Mouse (Mus musculus): ENCODE measurements around the gene 1700016K19Rik.

1700016K19Rik gene

DNA sequence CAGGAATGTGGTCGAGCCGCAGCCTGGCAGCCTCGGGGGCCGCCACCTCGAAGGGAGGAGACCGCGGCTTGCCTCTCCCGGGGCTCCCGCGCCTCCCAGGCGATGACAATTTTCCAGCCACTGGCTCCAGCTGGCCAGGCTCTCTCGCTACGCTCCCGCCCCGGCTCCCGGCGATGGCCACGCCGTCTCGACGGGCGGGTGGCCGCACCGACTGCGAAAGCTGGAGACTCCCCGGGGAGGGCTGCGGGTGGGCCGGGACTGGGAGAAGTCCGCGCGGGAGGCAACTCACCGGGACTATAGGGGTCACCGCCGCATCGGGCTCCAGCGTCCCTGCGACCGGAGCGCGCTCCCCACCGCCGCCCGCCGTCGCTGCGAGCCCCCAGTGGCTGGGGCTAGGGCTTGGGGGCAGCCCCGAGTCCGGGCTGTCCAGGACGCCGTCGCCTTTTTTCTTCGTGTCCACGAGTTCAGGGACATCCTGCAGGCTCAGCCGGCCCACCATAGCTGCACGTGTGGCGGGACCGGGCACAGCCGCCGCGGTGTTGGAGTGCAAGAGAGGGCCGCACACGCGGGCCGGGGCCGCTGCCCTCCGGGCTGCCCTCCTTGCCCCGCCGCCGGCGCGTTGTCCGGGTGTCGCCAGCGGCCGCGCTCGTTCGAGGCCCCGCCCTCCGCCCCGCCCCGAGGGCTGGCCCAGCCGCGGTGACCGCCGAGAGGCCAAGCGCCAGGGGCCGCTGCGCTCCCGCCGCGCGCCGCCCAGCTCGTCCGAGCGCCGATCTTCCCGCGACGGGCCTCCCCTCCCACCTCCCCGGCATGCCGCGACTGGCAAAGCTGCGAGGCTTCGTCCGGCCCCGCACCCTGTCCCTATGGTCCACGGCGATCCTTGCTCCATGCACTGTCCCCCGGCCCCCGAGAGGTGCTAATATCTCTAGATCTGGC lies 27.7 kb downstream of the 1700016K19Rik start, which contains the start of gene Rflnb:
TSS of gene Rflnb (minus strand) at position 644 of the 933 bp plus-strand sequence.
- in situ Hi-C loops (cut with MboI; ENCODE audit: unreplicated experiment in 2 of 2) = no loop called here

DNA sequence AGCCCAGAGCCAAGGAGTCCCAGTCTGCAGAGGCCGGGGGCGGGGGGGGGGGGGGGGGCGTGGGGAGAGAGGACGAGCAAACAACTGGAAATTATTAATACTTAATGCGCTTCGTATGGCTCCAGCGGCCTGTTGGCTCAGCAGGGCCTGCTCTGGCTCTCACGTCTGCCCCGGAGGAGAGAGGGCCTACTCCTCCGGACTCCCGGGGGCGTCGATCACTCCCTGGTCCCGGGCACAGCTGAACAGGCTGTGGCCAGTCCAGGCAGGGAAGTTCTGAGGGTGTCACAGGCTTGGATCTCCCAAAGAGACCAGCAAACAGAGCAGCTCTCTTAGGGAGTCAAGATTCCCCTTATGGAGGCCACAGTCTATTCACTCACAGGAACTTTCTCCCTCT lies 28.4 kb downstream of the 1700016K19Rik start:
- in situ Hi-C loops (cut with MboI; ENCODE audit: unreplicated experiment in 2 of 2) = no loop called here

DNA sequence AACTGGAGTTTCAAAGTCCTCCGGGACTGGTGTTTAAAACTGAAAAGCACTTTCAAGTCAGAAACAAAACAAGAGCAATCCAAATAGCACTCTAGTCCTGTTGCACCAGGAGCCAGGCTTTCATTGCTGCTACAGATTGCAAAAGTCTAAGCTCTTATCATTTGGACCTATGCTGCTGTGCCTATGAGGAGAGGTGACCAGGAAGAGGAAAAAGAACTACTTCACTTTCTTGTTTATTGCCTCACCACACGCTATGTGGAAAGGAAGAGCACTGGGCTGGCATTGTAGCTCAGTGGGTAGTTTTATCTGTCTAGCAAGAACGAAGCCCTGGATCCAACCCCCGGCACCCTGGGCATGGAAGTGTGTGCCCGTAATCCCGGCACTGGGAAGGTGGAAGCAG lies 33.6 kb downstream of the 1700016K19Rik start:
- in situ Hi-C loops (cut with MboI; ENCODE audit: unreplicated experiment in 2 of 2) = loop anchor here in 1 of 2 experiments (5.0 kb wide), 1 partner anchor 66 kb away; no protein-coding TSS in a partner anchor

DNA sequence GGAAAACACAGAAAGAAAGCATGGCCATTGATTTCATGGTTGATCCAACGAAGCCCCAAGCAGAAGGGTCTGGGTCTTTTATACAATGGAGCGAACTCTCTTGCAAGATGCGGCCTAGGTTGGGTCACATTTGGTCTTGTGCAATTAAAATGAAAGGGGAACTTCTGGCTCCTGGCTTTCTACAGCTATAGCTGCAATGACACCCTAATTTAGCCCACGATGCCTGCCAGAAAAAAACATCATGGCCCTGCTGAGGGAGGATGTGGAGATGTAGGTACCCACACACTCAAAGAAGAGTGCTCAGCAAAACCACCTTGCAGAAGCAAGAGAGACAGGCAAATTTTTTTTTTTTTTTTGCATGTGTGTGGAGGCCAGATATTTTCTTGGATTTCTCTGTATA lies 34.1 kb downstream of the 1700016K19Rik start:
- in situ Hi-C loops (cut with MboI; ENCODE audit: unreplicated experiment in 2 of 2) = loop anchor here in 1 of 2 experiments (5.0 kb wide), 1 partner anchor 67 kb away; no protein-coding TSS in a partner anchor

DNA sequence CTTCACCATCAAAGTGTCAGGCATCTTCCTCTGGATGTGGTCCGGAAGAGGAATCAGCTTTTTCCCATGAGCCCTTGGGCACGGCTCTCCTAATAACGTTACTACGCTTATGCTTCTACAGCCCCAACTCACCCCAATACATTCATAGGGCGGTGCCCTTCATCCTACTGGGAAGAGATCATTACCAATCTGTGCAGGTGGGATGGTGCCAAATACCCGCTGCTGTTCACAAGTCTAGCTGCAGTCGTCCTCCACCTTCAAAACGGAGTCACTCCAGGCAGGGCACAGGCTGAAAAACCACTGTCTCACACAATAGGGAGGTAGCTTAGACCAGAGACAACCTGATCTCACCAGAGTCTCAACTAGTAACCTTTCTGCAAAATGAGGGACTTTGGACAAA lies 35.5 kb downstream of the 1700016K19Rik start:
- in situ Hi-C loops (cut with MboI; ENCODE audit: unreplicated experiment in 2 of 2) = no loop called here

DNA sequence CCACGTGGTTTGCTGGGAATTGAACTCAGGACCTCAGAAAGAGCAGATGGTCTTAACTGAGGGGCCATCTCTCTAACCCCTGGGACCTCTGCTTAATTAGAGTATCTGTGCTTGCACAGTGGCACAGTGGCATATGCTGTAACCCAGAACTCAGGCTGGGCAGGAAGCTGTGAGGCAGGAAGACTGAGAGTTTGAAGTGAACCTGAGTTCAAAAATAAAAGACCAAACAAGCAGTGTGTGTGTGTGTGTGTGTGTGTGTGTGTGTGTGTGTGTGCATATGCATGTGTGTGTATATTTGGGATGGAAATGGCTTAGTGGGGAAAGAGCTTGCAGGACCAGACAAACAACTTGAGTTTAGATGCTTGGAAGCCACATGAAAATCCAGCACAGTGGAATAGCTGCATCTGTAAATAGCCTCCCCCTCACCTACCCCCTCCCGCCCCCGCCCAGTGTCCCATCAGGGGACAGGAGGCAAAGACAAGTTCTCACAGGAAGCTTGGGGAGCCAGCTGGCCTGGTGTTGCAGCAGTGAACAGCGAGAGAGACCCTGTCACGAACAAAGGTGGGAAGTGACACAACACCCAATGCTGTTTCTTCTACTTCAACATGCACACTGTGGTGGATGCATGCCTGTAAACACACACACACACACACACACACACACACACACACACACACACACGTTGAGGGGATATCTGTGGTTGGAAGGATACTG lies 38.0 kb downstream of the 1700016K19Rik start:
- in situ Hi-C loops (cut with MboI; ENCODE audit: unreplicated experiment in 2 of 2) = no loop called here

DNA sequence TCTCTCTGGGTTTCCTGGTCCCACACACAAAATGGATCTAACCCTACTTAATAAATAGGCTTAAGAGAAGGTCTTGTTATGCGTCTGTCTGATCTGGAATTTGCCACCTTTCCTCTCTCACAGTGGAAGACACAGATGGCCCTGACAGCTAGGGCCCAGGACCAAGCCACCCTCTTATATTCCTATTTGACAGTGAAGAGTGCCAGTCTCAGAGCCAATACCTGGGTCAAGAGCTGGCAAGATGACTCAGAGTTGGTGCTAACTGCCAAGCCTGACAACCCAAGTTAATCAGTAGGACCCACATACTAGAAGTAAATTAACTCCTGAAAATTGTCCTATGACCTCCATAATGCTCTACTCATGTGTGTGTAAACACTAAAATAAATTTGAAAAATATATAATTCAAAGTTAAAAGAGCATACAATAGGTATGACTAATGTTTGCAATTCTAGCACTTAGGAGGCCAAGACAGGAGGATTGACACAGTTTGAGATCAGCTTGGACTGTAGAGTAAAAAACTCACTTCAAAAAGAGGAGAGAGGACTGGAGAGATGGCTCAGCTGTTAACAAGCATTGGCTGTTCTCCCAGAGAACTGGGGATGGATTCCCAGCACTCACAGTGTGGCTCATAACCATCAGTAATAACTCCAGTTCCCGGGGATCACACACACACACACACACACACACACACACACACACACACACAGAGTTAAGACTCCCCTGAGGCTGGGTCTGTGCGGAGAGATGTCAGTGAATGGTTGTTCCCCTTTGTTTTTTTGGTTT lies 39.8 kb downstream of the 1700016K19Rik start:
- in situ Hi-C loops (cut with MboI; ENCODE audit: unreplicated experiment in 2 of 2) = no loop called here

DNA sequence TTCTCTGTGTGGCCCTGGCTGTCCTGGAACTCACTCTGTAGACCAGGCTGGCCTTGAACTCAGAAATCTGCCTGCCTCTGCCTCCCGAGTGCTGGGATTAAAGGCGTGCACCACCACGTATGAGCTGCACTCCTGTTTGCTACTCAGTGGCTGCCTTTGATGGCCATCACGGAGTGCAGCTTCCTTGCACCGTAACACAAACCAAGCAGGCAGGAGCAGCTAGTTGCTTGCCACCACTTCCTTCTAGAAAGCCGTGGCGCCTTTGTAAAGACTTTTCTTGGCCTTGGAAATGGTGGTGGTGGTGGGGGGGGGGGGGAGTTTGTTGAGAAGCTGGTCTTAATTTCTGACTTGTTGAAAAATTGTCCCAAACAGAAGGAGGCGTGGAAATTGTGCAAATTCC lies 40.4 kb downstream of the 1700016K19Rik start:
- in situ Hi-C loops (cut with MboI; ENCODE audit: unreplicated experiment in 2 of 2) = no loop called here

DNA sequence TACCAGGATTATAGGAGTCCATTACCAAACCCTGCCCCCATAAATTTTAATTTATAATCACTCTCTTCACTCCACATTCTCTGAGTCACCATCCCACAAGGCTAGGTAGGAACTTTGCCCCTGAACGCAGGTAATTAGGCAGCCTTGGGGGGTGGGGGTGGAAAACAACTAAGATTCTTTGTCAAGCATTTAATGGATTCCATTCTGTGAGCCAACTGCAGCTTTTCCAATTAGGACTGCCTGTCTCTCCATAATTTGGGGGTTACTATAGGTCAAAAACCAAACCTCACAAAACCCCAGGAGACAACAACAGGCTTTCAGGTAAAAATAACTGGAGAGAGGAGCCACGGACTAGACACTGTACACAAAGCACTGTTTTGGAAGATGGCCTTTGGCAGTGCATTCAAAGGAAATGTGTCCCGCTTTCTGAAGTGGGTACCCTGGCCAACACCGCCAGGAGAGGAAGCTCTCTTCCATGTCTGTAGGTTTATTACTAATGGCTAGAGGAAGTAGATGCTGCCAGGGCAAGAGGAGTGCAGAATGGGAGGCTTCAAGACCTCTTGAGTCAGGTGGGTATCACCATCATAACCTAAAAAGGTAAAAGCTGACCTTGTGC lies 41.2 kb downstream of the 1700016K19Rik start:
- in situ Hi-C loops (cut with MboI; ENCODE audit: unreplicated experiment in 2 of 2) = no loop called here

DNA sequence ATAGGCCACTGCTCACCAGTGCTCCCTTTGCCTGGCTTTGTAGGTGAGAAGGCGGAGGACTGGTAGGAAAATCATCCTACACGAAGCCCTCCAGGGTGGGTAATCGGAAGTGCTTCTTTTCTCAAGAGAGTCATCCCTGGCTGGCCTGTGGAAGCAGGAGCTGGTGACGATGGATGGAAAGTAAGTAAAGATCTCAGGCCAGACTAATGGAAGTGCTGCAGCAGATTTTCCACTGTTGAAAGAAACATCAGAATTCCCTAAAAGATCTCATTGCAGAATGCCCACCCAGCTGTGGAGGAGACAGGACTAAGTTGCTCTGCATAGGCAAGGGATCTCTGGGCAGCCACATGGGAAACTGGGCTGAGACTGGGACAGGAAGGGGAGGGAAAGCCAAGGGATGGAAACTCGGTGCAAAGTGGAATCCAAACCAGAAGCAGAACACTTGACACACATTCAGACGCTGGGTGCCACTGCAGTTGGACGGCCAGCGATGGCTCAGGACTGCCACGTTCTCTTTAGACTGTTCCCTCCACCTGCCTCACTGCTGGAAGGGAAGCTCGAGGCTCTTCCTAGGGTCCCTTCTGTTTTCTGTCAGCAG lies 42.4 kb downstream of the 1700016K19Rik start:
- in situ Hi-C loops (cut with MboI; ENCODE audit: unreplicated experiment in 2 of 2) = no loop called here

DNA sequence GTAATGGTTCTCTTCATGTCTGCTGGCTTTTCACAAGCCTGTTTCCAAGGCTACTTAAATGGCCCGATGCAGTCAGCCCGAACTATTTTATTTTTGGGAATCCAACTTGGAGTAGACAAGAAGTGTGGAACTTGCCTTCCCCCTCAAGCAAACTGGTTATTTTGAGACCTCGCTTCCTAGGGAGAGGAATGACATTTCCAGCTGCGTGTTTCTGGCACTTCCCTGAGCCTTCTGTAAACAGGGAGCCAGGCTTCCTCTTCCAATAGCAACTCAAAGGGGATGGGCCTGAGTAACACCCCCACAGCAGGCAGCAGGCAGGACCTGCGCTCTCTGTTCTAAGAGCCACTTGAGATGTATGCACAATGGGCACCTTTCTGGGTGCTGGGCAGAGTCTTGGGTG lies 43.2 kb downstream of the 1700016K19Rik start:
- in situ Hi-C loops (cut with MboI; ENCODE audit: unreplicated experiment in 2 of 2) = no loop called here

DNA sequence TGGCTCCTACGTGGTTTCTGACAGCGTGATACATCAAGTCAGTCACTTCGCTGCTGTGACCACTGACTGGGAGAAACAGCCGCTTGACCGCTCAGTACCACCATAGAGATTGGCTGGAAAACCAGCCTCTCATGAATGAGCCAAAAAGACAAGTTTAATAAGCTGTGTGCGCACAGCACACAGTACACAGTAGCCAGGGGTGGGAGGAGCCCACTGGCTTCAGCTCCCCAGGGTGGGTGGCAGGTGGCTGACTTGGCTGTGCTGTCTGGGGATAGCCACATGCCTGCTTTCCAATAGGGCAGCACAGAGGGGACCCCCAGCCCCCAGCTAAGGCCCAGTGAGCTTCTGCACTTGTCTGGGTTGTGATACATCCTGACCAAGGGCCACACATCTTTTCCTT lies 44.8 kb downstream of the 1700016K19Rik start:
- in situ Hi-C loops (cut with MboI; ENCODE audit: unreplicated experiment in 2 of 2) = no loop called here

DNA sequence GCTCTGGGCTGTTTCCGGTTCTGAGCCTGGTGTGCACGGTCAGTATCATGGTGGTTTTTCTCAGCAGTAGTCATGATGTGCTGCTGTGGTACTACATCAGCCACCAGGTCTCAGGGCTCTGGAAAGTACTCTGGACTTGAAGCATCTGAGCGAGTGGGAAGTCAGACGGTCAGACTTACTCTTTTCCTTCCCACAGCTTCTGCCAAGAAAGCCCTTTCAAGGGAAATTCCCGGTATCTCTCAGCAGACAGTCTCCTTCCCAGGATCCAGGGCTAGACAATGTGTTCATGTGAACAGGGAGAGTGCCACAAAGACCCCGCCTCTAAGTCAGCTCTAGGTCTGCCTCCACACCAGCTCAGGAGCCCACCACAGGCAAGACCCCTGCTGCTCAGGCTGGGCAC lies 45.7 kb downstream of the 1700016K19Rik start:
- in situ Hi-C loops (cut with MboI; ENCODE audit: unreplicated experiment in 2 of 2) = no loop called here

DNA sequence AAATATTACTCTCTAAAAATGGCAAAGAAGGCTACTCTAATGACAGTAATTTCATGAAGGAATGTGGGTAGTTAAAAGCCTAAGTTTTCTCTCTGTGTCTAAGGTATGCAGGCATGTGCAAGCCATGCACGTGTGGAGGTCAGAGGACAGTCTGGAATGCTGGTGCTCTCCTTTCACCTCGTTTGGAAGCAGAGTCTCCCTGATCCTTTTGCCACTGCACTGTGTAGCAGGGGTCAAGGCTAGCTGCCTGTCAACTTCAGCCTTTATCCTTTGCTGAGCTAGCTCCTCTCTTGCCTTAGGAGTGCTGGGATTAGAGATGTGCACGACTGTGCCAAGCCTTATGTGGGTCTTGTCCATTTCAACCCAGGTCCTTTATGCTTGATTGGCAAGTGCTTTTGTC lies 50.8 kb downstream of the 1700016K19Rik start:
- in situ Hi-C loops (cut with MboI; ENCODE audit: unreplicated experiment in 2 of 2) = no loop called here

DNA sequence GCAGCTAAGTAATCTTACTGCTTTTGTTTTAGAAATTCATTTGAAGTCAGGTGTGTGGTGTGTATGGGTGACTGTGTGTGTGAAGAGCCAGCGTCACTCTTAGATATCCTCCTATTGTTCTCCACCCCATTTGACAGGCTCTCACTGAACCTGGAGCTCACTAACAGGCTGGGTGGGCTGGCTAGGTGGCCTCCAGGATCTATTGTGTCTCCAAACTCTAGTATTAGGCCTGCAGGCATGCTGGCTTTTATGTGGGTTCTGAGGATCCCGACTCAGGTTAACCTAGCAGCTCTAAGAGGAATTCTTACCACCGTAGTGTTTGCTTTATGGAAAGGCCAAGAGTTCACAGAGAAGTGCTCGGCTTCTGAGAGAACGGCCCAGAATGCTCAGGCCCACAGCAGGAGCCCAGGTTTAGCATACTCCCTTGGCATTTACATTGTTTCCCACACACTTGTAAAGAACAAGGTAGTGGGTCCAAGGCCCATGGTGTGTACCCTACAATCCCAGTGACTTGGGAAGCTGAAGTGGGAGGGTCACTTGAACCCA lies 51.3 kb downstream of the 1700016K19Rik start:
- in situ Hi-C loops (cut with MboI; ENCODE audit: unreplicated experiment in 2 of 2) = no loop called here

DNA sequence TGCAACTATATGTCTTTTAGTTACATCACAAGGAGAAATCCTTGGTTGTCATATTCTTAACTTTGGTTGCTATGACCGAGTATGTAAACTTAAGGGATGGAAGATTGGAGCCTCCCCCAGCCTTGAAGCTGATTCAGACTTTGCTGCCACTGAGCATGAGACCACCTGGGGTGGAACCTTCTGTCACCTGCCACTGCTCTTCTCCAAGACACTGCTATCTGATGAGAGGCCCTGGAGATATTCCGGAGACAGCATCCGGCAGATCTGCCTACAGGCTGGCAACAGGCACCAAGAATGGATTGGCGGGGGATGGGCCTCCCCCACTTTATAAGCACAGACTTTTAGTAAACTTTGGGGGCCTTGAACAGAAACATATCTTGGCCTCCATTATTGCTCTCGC lies 52.8 kb downstream of the 1700016K19Rik start:
- in situ Hi-C loops (cut with MboI; ENCODE audit: unreplicated experiment in 2 of 2) = no loop called here

Measured in v-Abl transformed pro-B cells (cell line).